Mouse (Mus musculus) hindbrain, postnatal 0 days (tissue): ENCODE results near the gene Sh2b1. TPM values are rescaled to one million over a fixed set of nuclear protein-coding genes. Genes with fewer than 3 reads are reported as not detected.
A peak's percentile ranks its signal among the peaks of the same experiment; 100 is the strongest.

Experiments used
- ATAC-seq: fragments of 200-750 bp; cut with Nextera tagmentation; 2 replicates; pipeline ENCODE4 v1.8.0; 2017; ENCODE audit warnings: mild to moderate bottlenecking, moderate TSS enrichment, moderate library complexity
- DNase-seq: peaks from one replicate; pipeline ENCODE4 v3.0.0-alpha.2; 2015; ENCODE audit warnings: low spot score
- H3K27ac ChIP-seq: fragments of 300-500 bp; sonication (generic); 2 replicates; pipeline ENCODE4 v1.5.1; 2014; ENCODE audit warnings: mild to moderate bottlenecking
- H3K27me3 ChIP-seq: fragments of 300-500 bp; sonication (generic); 2 replicates; pipeline ENCODE4 v1.6.1; 2014; ENCODE audit warnings: low read length, mixed read lengths; ENCODE audit not compliant: insufficient read depth
- H3K36me3 ChIP-seq: fragments of 300-500 bp; sonication (generic); 2 replicates; pipeline ENCODE4 v1.6.1; 2014; ENCODE audit warnings: low read length, mixed read lengths; ENCODE audit not compliant: insufficient read depth
- H3K4me1 ChIP-seq: fragments of 300-500 bp; sonication (generic); 2 replicates; pipeline ENCODE4 v1.6.1; 2014; ENCODE audit warnings: antibody characterized with exemption, low read length, mixed read lengths; ENCODE audit not compliant: insufficient read depth
- H3K4me2 ChIP-seq: fragments of 300-500 bp; sonication (generic); 2 replicates; pipeline ENCODE4 v1.6.1; 2014; ENCODE audit warnings: low read depth, mild to moderate bottlenecking, low read length, moderate library complexity, mixed read lengths
- H3K4me3 ChIP-seq: fragments of 300-500 bp; sonication (generic); 2 replicates; pipeline ENCODE4 v1.5.1; 2014; ENCODE audit warnings: low read length
- H3K9ac ChIP-seq: fragments of 300-500 bp; sonication (generic); replicated peaks from 2 replicates; pipeline ENCODE4 v1.6.1; 2014; ENCODE audit warnings: mild to moderate bottlenecking, low read length, moderate library complexity, mixed read lengths
- H3K9me3 ChIP-seq: fragments of 300-500 bp; sonication (generic); 2 replicates; pipeline ENCODE4 v1.6.1; 2016; ENCODE audit warnings: low read length, mixed read lengths
- CTCF ChIP-seq: IDR thresholded peaks from 2 replicates; pipeline ENCODE4 v1.5.1; 2016; ENCODE audit warnings: antibody characterized with exemption, control low read depth, low read depth
- WGBS: fragments of 180-500 bp; shearing (Covaris S2); extraction: QIAGEN DNeasy Blood & Tissue Kit; methylation state at CpG from one replicate; pipeline ENCODE4 v1.1.7; 2014; 5-methylcytosine and 5-hydroxymethylcytosine counted together
- polyA plus RNA-seq: library from polyadenylated mRNA; unstranded; fragments of >200 nt; fragmentation: Nextera tagmentation; extraction: Ambion mirVana; gene quantifications from 2 replicates; pipeline ENCODE4 v1.2.1, GENCODE M21; 2015
- total RNA-seq: library from RNA; depleted of rRNA; stranded (reverse); fragments of >200 nt; gene quantifications from 2 replicates; pipeline ENCODE4 v1.2.3, GENCODE M21; 2014

Sh2b1 gene
- total and polyA plus RNA-seq, 2 experiments from 2014 or later: 41.1 to 54.5 TPM

DNA sequence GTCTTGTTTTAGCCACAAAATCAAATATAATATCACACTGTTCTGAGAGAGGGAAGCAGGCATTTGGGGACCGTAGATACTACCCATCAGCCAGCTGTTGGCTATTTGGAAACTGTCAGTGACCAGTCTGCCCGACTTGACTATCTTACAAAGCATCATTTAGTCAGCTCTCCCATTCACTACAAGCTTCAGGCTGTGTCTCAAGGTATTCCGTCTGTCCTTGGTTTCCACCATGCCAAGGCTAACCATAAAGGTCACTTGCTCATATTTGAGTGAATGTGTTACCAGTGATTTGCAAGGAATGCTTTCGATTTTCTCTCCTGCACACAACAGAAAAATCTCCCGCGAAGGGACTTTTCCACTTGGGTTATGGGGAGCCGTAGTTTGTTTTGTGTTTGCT is 40.5 kb downstream of the Sh2b1 start:
- Histone ChIP-seq H3K4me2 (no peak overlapping the region), H3K9me3 (no peaks in the 10 kb centered on the region), H3K4me3 (no peak overlapping the region), H3K27me3 (no peaks in the 10 kb centered on the region), H3K9ac (no peak overlapping the region), H3K27ac (no peak overlapping the region), H3K36me3 (0 out of 2 replicates have a peak, but pooled peaks cover 3% of the 10 kb centered on the region), H3K4me1 (no peaks in the 10 kb centered on the region)
- ATAC-seq (no peak), DNase-seq (no peak)
- 88% methylated on average over 7 of the region's 7 CpGs for WGBS
- no peak for TF ChIP-seq CTCF

DNA sequence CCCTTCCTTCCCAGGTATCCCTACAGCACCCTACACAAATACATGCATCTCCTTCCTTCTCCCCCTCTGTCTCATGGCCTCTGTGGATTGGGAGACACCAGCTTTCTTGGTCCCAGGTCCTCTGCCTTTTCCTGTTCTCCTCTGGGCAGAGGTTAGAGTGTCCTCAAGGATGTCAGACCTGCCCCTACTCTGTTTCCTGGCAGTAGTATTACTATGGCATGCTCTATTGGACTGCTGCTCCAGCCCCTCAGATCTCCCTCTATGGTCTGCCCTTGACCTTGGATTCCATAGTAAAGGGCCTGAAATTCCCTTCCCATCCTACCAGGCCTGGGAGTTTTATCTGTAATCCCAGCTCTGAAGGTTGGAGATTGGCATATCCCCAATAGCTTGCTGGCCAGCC is 45.1 kb downstream of the Sh2b1 start:
- Histone ChIP-seq H3K9ac (no peak overlapping the region), H3K36me3 (no peaks in the 10 kb centered on the region), H3K27me3 (no peaks in the 10 kb centered on the region), H3K4me2 (no peak overlapping the region), H3K4me1 (no peaks in the 10 kb centered on the region), H3K27ac (no peak overlapping the region), H3K4me3 (no peak overlapping the region), H3K9me3 (no peaks in the 10 kb centered on the region)
- DNase-seq: no peak
- ATAC-seq: no peak
- no peak for TF ChIP-seq CTCF

DNA sequence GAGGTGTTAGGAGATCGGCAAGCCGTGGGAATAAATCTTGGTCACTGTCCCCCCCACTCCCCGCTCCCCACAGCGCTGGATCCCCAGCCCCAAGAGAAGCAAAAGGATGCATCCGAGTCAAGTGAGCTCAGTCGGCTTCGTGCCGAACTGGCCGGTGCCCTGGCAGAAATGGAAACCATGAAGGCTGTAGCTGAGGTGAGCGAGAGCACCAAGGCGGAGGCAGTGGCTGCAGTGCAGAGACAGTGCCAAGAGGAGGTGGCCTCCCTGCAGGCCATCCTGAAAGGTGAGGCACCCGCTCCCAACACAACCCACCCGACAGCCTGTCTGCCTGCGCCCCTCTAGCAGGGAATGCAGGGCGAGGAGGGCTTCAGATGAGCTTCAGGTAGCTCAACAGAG is 45.7 kb downstream of the Sh2b1 start:
- Histone ChIP-seq H3K9me3 (no peaks in the 10 kb centered on the region), H3K27me3 (no peaks in the 10 kb centered on the region), H3K4me3 (peak overlapping the region; percentile 66), H3K27ac (0 out of 2 replicates have a peak overlapping the region, but pooled peaks have one; percentile 42), H3K36me3 (no peaks in the 10 kb centered on the region), H3K4me2 (peak overlapping the region; percentile 84), H3K4me1 (no peaks in the 10 kb centered on the region), H3K9ac (peak overlapping the region; percentile 80)
- ATAC-seq (peak; percentile 32), DNase-seq (no peak)
- TF ChIP-seq CTCF: no peak
- WGBS: 26% methylated on average over 15 of the region's 15 CpGs

DNA sequence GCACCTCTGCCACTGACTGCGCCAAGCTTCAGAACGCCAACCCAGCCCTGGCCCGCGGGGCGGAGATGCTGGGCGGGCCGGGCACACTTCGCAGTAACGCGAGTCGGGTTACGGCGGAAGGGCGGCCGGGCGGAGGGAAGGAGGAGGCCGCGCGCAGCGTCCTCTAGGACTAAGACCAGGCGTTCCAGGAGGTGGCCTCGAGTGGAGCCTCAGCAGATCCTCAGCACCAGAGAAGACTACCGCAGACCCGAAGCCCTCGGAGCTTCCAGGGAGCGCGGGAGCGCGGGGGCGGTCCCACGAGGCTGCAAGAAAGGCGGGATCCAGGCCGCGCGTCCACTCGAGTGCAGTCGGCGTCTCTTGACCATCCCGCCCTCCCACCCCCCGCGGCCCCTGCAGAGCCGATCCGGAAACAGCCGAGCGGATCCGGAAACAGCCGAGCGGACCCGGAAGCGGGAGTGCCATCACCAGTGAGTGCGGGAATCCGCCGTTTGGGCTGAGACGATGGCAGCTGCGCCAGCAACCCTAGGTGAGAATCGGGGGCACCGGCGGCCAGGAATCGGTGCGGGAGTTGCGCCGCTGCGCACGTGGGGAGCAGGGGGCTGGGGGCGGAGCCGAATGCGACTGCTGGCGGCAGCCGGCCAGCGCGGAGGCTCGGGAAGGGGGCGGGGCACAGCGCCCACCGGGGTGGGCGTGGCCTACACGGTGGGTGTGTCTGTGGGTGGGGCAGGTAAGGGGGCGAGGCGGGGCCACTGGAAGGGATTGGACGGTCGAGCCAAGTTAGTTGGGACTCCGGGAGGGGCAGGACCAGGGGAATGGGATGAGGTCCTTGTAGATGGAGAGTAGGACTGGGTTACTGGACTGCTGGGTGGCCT is 46.4 kb downstream of the Sh2b1 start, which contains the start of gene Rabep2:
TSS of gene Rabep2 (plus strand) at position 129 of the 872 bp plus-strand sequence.
- TF ChIP-seq CTCF: no peak
- DNase-seq (peak; percentile 95), ATAC-seq (peak; percentile 96)
- Histone ChIP-seq H3K9me3 (no peaks in the 10 kb centered on the region), H3K36me3 (no peaks in the 10 kb centered on the region), H3K4me2 (peak within 1 kb of the TSS; percentile 84), H3K9ac (peak within 1 kb of the TSS; percentile 80), H3K4me3 (peak within 1 kb of the TSS; percentile 66), H3K4me1 (no peaks in the 10 kb centered on the region), H3K27me3 (no peaks in the 10 kb centered on the region), H3K27ac (peak within 1 kb of the TSS; percentile 94)
- under 1% methylated on average over 72 of the region's 82 CpGs for WGBS

DNA sequence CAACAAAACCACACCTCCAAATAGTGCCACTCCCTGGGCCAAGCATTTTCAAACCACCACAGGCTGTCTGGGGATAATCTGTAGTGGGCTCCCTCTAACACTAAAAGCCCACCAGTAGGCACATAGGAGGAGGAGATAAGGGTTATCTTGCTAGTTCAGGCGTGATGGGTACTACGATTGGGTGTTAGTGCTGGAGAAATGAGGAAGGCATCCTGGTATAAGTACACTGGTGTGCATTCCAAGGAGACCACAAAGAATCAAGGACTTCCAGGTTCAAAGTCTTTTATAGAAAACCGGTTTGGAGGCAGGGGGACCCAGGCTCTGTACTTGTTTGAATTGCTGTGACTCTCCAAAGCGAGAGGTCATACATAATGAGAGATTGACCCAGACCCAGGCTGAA is 47.1 kb downstream of the Sh2b1 start:
- Histone ChIP-seq H3K9me3 (no peaks in the 10 kb centered on the region), H3K4me3 (peak overlapping the region; percentile 66), H3K9ac (peak overlapping the region; percentile 80), H3K4me1 (no peaks in the 10 kb centered on the region), H3K27ac (peak overlapping the region; percentile 94), H3K27me3 (no peaks in the 10 kb centered on the region), H3K4me2 (peak overlapping the region; percentile 84), H3K36me3 (no peaks in the 10 kb centered on the region)
- 0 out of 2 replicates have a peak, but pooled peaks have one; percentile 0 for ATAC-seq
- WGBS: 18% methylated on average over 4 of the region's 4 CpGs
- TF ChIP-seq CTCF: no peak
- no peak for DNase-seq

DNA sequence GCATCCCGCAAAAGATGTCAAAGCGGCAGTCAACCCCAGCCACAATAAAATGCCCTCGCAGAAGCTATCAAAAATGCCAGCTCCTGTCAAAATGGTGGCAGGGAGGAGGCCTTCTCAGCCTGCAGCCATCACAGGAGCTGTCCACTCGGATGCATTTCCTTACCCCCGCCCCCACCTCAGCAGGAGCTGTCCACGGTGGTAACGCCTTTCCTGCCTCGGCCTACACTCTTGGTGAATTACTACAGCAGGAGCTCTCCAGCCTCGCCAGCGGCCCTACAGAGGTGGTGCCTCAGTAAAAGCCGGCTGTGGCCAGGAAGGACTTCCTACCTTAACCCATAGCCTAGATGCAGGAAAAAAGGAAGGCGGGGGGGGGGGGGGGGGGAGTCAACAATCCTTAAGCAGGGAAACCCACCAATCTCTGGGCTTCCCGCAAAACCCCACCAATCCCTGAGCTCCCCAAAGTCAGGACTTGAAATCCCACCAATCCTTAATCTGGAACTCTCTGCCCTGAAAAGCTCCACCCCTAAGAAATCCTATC is 47.8 kb downstream of the Sh2b1 start:
- H3K9me3 ChIP-seq: no peaks in the 10 kb centered on the region
- DNase-seq: no peak
- no peak for ATAC-seq
- no peaks in the 10 kb centered on the region for H3K36me3 ChIP-seq
- H3K27me3 ChIP-seq: no peaks in the 10 kb centered on the region
- no peaks in the 10 kb centered on the region for H3K4me1 ChIP-seq
- no peak overlapping the region for H3K4me3 ChIP-seq
- WGBS: 63% methylated on average over 12 of the region's 13 CpGs
- no peak overlapping the region for H3K9ac ChIP-seq
- no peak overlapping the region for H3K27ac ChIP-seq
- no peak for TF ChIP-seq CTCF
- no peak overlapping the region for H3K4me2 ChIP-seq

DNA sequence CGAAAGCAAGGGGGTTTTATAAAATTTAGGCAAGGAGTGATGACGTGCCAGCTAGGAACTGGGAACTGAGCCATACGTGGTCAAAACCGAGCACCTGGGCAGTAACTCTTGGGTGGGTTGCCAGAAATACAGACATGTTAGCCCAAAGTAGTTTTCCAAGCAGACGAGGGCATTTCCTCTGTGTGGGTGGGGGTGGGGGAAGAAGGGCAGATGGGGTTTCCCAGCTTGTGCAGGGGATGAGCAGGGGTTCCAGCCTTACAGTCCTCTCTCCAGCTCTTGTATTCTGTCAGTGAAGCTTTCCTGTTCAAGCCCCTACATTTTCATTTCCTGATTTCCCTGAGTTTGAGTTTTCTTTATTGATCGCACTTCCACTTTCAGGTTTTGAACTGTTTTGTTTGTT is 51.1 kb downstream of the Sh2b1 start:
- no peaks in the 10 kb centered on the region for H3K27me3 ChIP-seq
- no peak for TF ChIP-seq CTCF
- H3K27ac ChIP-seq: no peak overlapping the region
- ATAC-seq: no peak
- H3K9me3 ChIP-seq: no peaks in the 10 kb centered on the region
- no peak for DNase-seq
- H3K4me2 ChIP-seq: no peak overlapping the region
- no peaks in the 10 kb centered on the region for H3K36me3 ChIP-seq
- 85% methylated on average over 6 of the region's 6 CpGs for WGBS
- no peaks in the 10 kb centered on the region for H3K4me1 ChIP-seq
- no peak overlapping the region for H3K4me3 ChIP-seq
- no peak overlapping the region for H3K9ac ChIP-seq
